Mouse (Mus musculus) hindbrain, embryonic 14.5 days (tissue): ENCODE measurements around the gene Ern1. TPM values are rescaled to one million over a fixed set of nuclear protein-coding genes. Genes with fewer than 3 reads are reported as not detected.

Source experiments
- ATAC-seq: fragments of 200-750 bp; cut with Nextera tagmentation; 2 replicates; pipeline ENCODE4 v1.8.0; 2017; ENCODE audit warnings: moderate number of reproducible peaks, mild to moderate bottlenecking, moderate TSS enrichment, moderate library complexity; ENCODE audit not compliant: low FRiP score
- DNase-seq: peaks from one replicate; pipeline ENCODE4 v3.0.0-alpha.2; 2015; ENCODE audit warnings: low spot score
- H3K27ac ChIP-seq: fragments of 300-500 bp; sonication (generic); 2 replicates; pipeline ENCODE4 v1.5.1; 2014; ENCODE audit warnings: mild to moderate bottlenecking, moderate library complexity
- H3K27me3 ChIP-seq: fragments of 300-500 bp; sonication (generic); 2 replicates; pipeline ENCODE4 v1.6.1; 2014; ENCODE audit warnings: mild to moderate bottlenecking, low read length, mixed read lengths; ENCODE audit not compliant: control insufficient read depth, insufficient read depth
- H3K36me3 ChIP-seq: fragments of 300-500 bp; sonication (generic); replicated peaks from 2 replicates; pipeline ENCODE4 v1.6.1; 2014; ENCODE audit not compliant: control insufficient read depth, insufficient read depth
- H3K4me1 ChIP-seq: fragments of 300-500 bp; sonication (generic); replicated peaks from 2 replicates; pipeline ENCODE4 v1.6.1; 2014; ENCODE audit warnings: antibody characterized with exemption, low read length, mixed read lengths; ENCODE audit not compliant: control insufficient read depth, insufficient read depth
- H3K4me2 ChIP-seq: fragments of 300-500 bp; sonication (generic); replicated peaks from 2 replicates; pipeline ENCODE4 v1.6.1; 2014; ENCODE audit warnings: mild to moderate bottlenecking, moderate library complexity
- H3K4me3 ChIP-seq: fragments of 300-500 bp; sonication (generic); replicated peaks from 2 replicates; pipeline ENCODE4 v1.5.1; 2014; ENCODE audit warnings: mild to moderate bottlenecking, low read length
- H3K9ac ChIP-seq: fragments of 300-500 bp; sonication (generic); 2 replicates; pipeline ENCODE4 v1.6.1; 2014
- H3K9me3 ChIP-seq: fragments of 300-500 bp; sonication (generic); 2 replicates; pipeline ENCODE4 v1.6.1; 2016; ENCODE audit warnings: low read length; ENCODE audit not compliant: control insufficient read depth
- WGBS: fragments of 180-500 bp; shearing (Covaris S2); extraction: QIAGEN DNeasy Blood & Tissue Kit; methylation state at CpG from one replicate; pipeline ENCODE4 v1.1.7; 2014; 5-methylcytosine and 5-hydroxymethylcytosine counted together
- polyA plus RNA-seq: library from polyadenylated mRNA; unstranded; fragments of >200 nt; fragmentation: Nextera tagmentation; extraction: Ambion mirVana; gene quantifications from 2 replicates; pipeline ENCODE4 v1.2.1, GENCODE M21; 2014

Ern1 gene
- polyA plus RNA-seq, 1 experiment from 2014 or later, result 7.2 TPM

DNA sequence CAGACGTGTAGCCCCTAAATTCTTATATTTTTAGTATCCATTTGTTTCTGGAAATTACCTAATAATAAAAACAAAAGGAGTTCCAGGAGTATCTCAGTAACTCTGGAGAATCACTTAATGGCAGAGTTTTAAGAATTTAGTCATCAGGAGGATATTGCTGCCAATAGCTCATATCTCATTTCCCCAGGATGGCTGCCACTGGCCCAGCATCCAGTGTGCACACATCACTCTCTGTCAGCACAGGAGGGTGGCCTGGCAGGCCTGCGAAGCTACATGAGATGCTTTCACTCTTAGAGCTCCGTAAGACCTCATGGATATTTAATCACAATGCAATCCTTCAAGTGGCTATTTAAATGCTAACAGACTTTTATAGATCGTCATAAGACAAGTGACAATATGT is 34.0 kb upstream of the Ern1 start:
- Histone ChIP-seq H3K4me1 (peaks cover 13% of the 10 kb centered on the region), H3K36me3 (no peaks in the 10 kb centered on the region), H3K27me3 (no peaks in the 10 kb centered on the region), H3K9ac (no peak overlapping the region; the same call in 1 of the 2 replicates), H3K4me2 (no peak overlapping the region), H3K4me3 (no peak overlapping the region), H3K27ac (no peak overlapping the region), H3K9me3 (no peaks in the 10 kb centered on the region)
- no peak for DNase-seq
- WGBS, result 30% methylated on average over 4 of the region's 4 CpGs
- no peak for ATAC-seq

DNA sequence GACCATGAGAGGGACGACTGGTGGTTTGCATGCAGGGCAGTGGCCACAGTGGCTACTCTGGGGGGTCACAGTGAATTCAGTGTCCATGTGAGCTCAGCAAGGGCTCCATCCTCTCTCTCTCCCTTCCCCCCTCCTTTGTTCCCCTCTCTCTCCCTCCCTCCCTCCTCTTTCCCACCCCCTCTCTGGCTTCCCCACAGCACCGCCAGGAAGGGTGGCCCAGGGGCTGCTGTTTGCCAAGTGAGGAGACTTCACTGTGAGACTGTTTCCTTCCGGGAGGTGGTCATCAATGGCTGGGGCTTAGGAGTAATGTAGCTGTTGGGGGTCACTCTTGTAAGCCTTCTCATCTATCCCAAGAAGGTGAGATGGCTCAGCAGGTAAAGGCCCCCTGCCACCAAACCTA is 32.8 kb upstream of the Ern1 start:
- H3K36me3 ChIP-seq, result no peaks in the 10 kb centered on the region
- H3K9me3 ChIP-seq, result no peaks in the 10 kb centered on the region
- no peak for ATAC-seq
- 36% methylated on average over 3 of the region's 3 CpGs for WGBS
- no peaks in the 10 kb centered on the region for H3K27me3 ChIP-seq
- H3K27ac ChIP-seq, result no peak overlapping the region
- no peak overlapping the region for H3K4me2 ChIP-seq
- no peak overlapping the region for H3K9ac ChIP-seq
- DNase-seq, result no peak
- peaks cover 13% of the 10 kb centered on the region for H3K4me1 ChIP-seq
- H3K4me3 ChIP-seq, result no peak overlapping the region

DNA sequence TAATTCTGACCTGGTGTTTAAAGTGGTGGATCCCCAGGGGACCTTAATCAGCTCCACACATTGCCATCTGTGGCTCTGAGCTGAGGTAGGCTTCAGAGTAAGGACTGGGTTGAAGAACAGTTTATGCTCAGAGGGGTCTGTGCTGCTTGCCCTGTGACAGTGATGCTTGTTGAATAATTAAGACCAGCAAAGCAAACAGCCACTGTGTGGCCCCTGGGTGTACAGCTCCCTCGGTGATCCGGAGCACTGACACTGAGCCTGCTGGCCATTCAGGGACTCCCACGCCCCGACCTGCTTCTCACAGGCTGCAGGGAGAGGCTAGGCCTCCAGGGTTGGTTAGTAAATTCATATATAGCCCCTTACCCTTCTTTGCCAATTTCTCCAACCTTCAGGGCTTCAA is 31.9 kb upstream of the Ern1 start:
- no peak overlapping the region for H3K27ac ChIP-seq

DNA sequence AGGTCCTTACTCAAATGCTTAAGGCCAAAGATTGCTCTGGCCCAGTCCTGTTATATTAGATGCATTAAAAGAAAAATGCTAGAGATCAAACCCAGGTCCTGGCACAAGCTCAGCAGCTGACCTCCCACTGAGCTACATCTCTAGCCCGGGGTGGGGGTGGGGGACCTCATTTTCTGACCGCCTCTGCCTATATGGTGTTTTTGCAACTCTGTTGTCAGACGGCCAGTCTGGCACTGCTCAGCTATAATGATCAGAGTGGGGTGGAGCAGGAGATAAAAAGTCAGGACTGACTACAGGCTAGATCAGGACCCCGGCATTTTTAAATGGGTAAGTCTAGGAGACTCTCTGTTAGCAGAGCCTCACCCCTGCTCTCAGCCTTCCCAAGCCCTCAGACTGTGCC is 30.7 kb upstream of the Ern1 start:
- Histone ChIP-seq H3K9ac (no peak overlapping the region), H3K9me3 (no peaks in the 10 kb centered on the region), H3K4me1 (peaks cover 13% of the 10 kb centered on the region), H3K36me3 (no peaks in the 10 kb centered on the region), H3K27me3 (no peaks in the 10 kb centered on the region), H3K27ac (no peak overlapping the region), H3K4me3 (no peak overlapping the region), H3K4me2 (no peak overlapping the region)
- no peak for ATAC-seq
- 41% methylated on average over 4 of the region's 4 CpGs for WGBS
- no peak for DNase-seq

More for the DNA sequence above, 31.9 kb upstream of the Ern1 start:
- DNase-seq (no peak), ATAC-seq (no peak)
- Histone ChIP-seq H3K27me3 (no peaks in the 10 kb centered on the region), H3K9ac (no peak overlapping the region), H3K4me2 (no peak overlapping the region), H3K4me3 (no peak overlapping the region), H3K9me3 (no peaks in the 10 kb centered on the region), H3K36me3 (no peaks in the 10 kb centered on the region), H3K4me1 (peaks cover 13% of the 10 kb centered on the region)
- WGBS, result 58% methylated on average over 4 of the region's 4 CpGs

DNA sequence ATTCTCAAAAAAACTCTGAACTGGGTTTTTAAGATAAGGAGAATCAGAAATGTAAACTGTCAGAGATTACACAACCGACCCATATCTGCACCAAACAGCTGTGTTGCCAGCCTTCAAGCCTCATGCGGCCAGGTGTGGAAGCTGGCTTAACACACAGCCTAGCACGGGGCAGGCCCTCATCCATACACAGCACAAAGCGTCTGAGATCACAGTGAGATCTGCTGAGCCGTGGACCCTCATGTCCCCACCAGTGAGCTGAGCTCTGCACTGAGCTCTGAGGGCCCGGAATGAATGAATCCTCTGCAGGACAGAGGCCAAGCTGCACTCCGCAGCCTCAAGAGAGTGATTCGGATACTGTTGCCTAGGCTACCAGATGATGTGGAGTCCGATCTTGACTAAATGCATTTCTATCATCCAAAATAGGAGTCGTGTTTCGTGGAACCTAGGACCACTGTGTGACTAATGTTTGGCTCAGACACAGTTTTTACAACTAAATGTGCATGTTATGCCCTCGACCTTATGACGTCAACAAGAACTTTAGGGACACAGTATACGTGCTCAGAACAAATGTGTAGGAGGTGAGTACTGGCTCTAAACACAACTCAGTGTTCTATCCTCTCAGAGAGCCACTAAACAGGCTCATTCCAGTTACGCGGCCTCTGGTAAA is 27.6 kb upstream of the Ern1 start:
- DNase-seq, result no peak
- Histone ChIP-seq H3K36me3 (peaks cover 16% of the 10 kb centered on the region), H3K9ac (0 out of 2 replicates have a peak overlapping the region, but pooled peaks have one; percentile 31), H3K4me3 (no peak overlapping the region), H3K27me3 (no peaks in the 10 kb centered on the region), H3K27ac (no peak overlapping the region), H3K4me2 (no peak overlapping the region), H3K4me1 (peaks cover 5% of the 10 kb centered on the region), H3K9me3 (no peaks in the 10 kb centered on the region)
- ATAC-seq, result no peak; the same call in 1 of the 2 replicates
- WGBS, result 51% methylated on average over 16 of the region's 16 CpGs

DNA sequence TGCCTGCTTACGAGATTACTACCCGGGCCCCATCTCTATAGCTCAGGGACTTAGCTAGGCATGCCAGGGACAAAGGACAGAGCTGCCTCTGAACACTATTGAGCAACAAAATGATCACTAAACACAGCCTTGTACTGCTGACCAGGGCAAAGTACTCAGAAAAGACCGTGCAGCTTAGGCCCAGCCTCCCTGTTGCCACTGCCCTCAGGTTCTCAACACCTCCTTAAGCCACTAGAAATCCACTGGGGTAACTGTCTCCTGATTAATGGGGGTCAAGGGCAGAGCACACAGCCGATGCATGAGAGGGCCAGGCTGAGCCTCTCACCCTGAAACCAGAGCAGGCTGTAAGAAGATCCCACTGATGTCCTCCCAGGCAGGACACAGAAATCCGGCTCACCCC is 26.8 kb upstream of the Ern1 start:
- ATAC-seq (no peak), DNase-seq (no peak)
- peaks cover under 1% of the 10 kb centered on the region for H3K4me1 ChIP-seq
- H3K36me3 ChIP-seq, result peaks cover 21% of the 10 kb centered on the region
- H3K4me3 ChIP-seq, result no peak overlapping the region
- H3K27me3 ChIP-seq, result no peaks in the 10 kb centered on the region
- WGBS, result 70% methylated on average over 5 of the region's 5 CpGs
- 0 out of 2 replicates have a peak overlapping the region, but pooled peaks have one; percentile 31 for H3K9ac ChIP-seq
- H3K27ac ChIP-seq, result no peak overlapping the region
- H3K9me3 ChIP-seq, result no peaks in the 10 kb centered on the region
- no peak overlapping the region for H3K4me2 ChIP-seq

DNA sequence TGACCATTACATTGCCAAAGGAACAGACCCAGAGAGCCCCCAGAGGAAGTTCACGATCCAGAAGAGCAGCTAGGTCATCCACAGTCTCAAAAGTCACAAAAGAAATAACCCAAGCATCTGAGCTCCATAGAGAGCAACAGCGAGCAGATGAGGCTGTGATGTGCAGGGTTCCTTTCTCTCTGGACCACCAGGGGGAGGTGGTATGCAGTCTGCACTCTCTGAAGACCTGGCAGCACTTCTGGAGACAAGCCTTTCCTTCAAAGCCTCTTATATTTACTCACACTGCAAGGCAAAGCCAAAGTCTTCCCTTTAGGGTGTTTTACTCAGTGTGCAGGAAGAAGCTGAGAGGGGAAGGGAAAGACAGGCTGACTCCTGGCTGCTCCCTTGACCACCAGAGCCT is 25.5 kb upstream of the Ern1 start:
- ATAC-seq, result no peak
- H3K9me3 ChIP-seq, result no peaks in the 10 kb centered on the region
- H3K36me3 ChIP-seq, result peaks cover 31% of the 10 kb centered on the region
- 0 out of 2 replicates have a peak overlapping the region, but pooled peaks have one; percentile 30 for H3K9ac ChIP-seq
- WGBS, result 37% methylated on average over 2 of the region's 2 CpGs
- H3K4me2 ChIP-seq, result no peak overlapping the region
- no peak overlapping the region for H3K4me3 ChIP-seq
- no peaks in the 10 kb centered on the region for H3K27me3 ChIP-seq
- peak; percentile 55 for DNase-seq
- no peak overlapping the region for H3K27ac ChIP-seq
- H3K4me1 ChIP-seq, result no peaks in the 10 kb centered on the region; the same call in none of the 2 replicates

DNA sequence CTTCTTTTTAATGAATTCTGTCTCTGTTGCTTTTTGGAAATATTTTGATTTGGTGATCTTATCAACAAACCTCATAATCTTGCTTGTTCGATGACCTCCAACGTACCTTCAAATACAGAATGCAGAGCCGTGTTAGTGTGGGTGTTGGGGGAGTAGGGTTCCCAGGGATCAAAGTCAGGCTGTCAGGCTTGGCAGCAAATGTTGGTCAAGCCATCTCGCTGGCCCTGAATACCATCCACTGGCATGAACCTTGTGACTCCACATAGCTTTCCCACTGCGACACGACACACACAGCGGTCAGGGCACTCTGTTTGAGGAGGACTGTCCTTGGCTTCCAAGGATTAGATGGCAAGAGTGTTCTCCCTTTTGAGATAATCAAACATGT is 24.3 kb upstream of the Ern1 start:
- H3K9me3 ChIP-seq, result no peaks in the 10 kb centered on the region
- H3K4me2 ChIP-seq, result no peak overlapping the region
- 91% methylated on average over 7 of the region's 7 CpGs for WGBS
- H3K36me3 ChIP-seq, result peaks cover 31% of the 10 kb centered on the region
- ATAC-seq, result no peak
- H3K27me3 ChIP-seq, result no peaks in the 10 kb centered on the region
- no peak overlapping the region for H3K4me3 ChIP-seq
- H3K9ac ChIP-seq, result no peak overlapping the region
- no peaks in the 10 kb centered on the region; the same call in 1 of the 2 replicates for H3K4me1 ChIP-seq
- no peak for DNase-seq
- no peak overlapping the region for H3K27ac ChIP-seq

DNA sequence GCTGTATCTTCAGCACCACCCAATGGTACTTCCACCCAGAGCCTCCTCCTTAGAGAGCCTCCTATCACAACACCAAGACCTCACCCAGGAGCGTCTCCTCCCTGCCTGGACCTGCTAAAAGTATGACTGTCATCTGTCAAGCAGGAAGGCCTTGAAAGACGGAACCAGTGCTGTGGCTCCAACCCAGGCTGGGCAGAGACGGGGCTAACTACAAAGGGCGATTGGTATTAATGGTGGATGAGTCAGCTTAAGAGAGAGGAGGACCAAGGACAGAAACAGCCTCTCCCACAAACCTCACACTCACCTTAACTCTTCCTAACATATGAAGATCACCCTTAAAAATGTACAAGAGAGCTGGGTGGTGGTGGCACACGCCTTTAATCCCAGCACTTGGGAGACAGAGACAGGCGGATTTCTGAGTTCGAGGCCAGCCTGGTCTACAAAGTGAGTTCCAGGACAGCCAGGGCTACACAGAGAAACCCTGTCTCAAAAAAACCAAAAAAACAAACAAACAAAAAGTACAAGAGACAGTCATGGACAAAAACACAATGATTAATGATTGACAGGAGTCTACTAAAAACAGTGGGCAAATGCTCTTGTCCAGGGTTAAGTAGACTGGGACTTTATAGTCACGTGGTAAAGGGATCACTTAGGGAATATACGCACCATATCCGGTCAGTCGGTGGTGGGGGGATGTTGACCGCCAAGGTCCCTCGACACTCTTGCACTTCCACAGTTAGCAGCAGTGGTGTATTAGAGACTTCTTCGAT is 23.8 kb upstream of the Ern1 start:
- no peak overlapping the region for H3K4me2 ChIP-seq
- H3K4me1 ChIP-seq, result no peaks in the 10 kb centered on the region; the same call in 1 of the 2 replicates
- no peak overlapping the region for H3K4me3 ChIP-seq
- no peak overlapping the region for H3K27ac ChIP-seq
- H3K36me3 ChIP-seq, result peaks cover 33% of the 10 kb centered on the region
- H3K9ac ChIP-seq, result no peak overlapping the region
- ATAC-seq (no peak), DNase-seq (no peak)
- H3K9me3 ChIP-seq, result no peaks in the 10 kb centered on the region
- WGBS, result 89% methylated on average over 14 of the region's 14 CpGs
- no peaks in the 10 kb centered on the region for H3K27me3 ChIP-seq
